Mouse (Mus musculus) bone marrow, adult 2 months (tissue): ENCODE results near the gene Sh2d7.

ENCODE experiments used
- CTCF ChIP-seq: fragments of 200-500 bp; IDR thresholded peaks from 2 replicates; pipeline ENCODE4 v1.5.1; 2011; ENCODE audit warnings: low read length, control low read depth; ENCODE audit not compliant: control insufficient read depth, insufficient read depth
- POLR2A ChIP-seq: fragments of 200-500 bp; IDR thresholded peaks from 2 replicates; pipeline ENCODE4 v1.6.1; 2011; ENCODE audit warnings: low read depth, mild to moderate bottlenecking, control low read depth, low read length, borderline replicate concordance; ENCODE audit not compliant: control insufficient read depth

GRCm38 (mm10) chr9:54585839-54586198 is 47.0 kb downstream of the Sh2d7 start:
- TF ChIP-seq CTCF (no peak), POLR2A (no peak)
